Mouse (Mus musculus) kidney, postnatal 10 days (tissue): ENCODE results near the gene Ywhah.
A peak's percentile ranks its signal among the peaks of the same experiment; 100 is the strongest.

Experiments used
- DNase-seq: peaks from one replicate; pipeline ENCODE4 v3.0.0; 2021; ENCODE audit warnings: mixed read lengths

Ywhah gene

GRCm38 (mm10) chr5:33052849-33053582, 34.4 kb downstream of the Ywhah start:
- DNase-seq, result peak; percentile 42

GRCm38 (mm10) chr5:33056126-33056765, 37.6 kb downstream of the Ywhah start:
- peak; percentile 56 for DNase-seq

GRCm38 (mm10) chr5:33070071-33070470, 51.5 kb downstream of the Ywhah start:
- no peak for DNase-seq

- DNase-seq, result no peak
These were observed 58.0 kb downstream of the Ywhah start for GRCm38 (mm10) chr5:33076490-33077191.
